Mouse (Mus musculus): ENCODE measurements around the gene Dhrs3. TPM values are rescaled to one million over a fixed set of nuclear protein-coding genes. Genes with fewer than 3 reads are reported as not detected.

Dhrs3 gene
- polyA plus RNA-seq, 1 experiment from 2014 or later, result 31.0 TPM

Other genes with a start within 250 kb of the Dhrs3 start
- not detected in 2 replicates for gene Gm436, start 206.5 kb upstream of the Dhrs3 start, polyA plus RNA-seq (2015; fragmentation: Nextera tagmentation; extraction: Ambion mirVana)
- gene Gm13178, start 171.4 kb upstream of the Dhrs3 start, polyA plus RNA-seq (2015; fragmentation: Nextera tagmentation; extraction: Ambion mirVana), result not detected in 2 replicates
- gene Gm438, start 106.2 kb upstream of the Dhrs3 start, polyA plus RNA-seq (2015; fragmentation: Nextera tagmentation; extraction: Ambion mirVana), result not detected in 2 replicates